Mouse (Mus musculus) cerebellum, adult 2 months (tissue): ENCODE measurements around the gene Denr. TPM values are rescaled to one million over a fixed set of nuclear protein-coding genes. Genes with fewer than 3 reads are reported as not detected.
A peak's percentile ranks its signal among the peaks of the same experiment; 100 is the strongest.

Experiments
- DNase-seq, 2 experiments: peaks; one replicate each; pipeline ENCODE4 v3.0.0; 2021
- H3K27ac ChIP-seq: fragments of 200-500 bp; 2 replicates; pipeline ENCODE4 v1.5.1; 2012; ENCODE audit warnings: low read length, control low read depth, inconsistent platforms; ENCODE audit not compliant: insufficient read depth
- H3K27me3 ChIP-seq: fragments of 200-500 bp; 2 replicates; pipeline ENCODE4 v1.6.1; 2012; ENCODE audit warnings: inconsistent platforms, mild to moderate bottlenecking, low read length, moderate library complexity; ENCODE audit not compliant: control insufficient read depth, insufficient read depth
- H3K4me1 ChIP-seq: fragments of 200-500 bp; 2 replicates; pipeline ENCODE4 v1.6.1; 2011; ENCODE audit warnings: low read length; ENCODE audit not compliant: control insufficient read depth, insufficient read depth
- H3K4me3 ChIP-seq: fragments of 200-500 bp; replicated peaks from 2 replicates; pipeline ENCODE3; 2011; ENCODE audit warnings: mild to moderate bottlenecking, low read depth, low read length, control low read depth; ENCODE audit not compliant: insufficient read depth
- CTCF ChIP-seq: fragments of 200-500 bp; IDR thresholded peaks from 2 replicates; pipeline ENCODE4 v1.5.1; 2011; ENCODE audit warnings: low read depth, mild to moderate bottlenecking, control low read depth, low read length, moderate library complexity, borderline replicate concordance; ENCODE audit not compliant: insufficient read depth
- POLR2A ChIP-seq: fragments of 200-500 bp; IDR thresholded peaks from 2 replicates; pipeline ENCODE4 v1.6.1; 2011; ENCODE audit warnings: low read length, control low read depth, borderline replicate concordance; ENCODE audit not compliant: insufficient read depth
- WGBS: fragments of 180-500 bp; shearing (Covaris S2); methylation state at CpG from one replicate; pipeline ENCODE4 v1.1.7; 2018; 5-methylcytosine and 5-hydroxymethylcytosine counted together
- polyA plus RNA-seq: library from polyadenylated mRNA; depleted of rRNA; stranded (reverse); fragments of >200 nt; gene quantifications from 2 replicates; pipeline ENCODE4 v1.2.3, GENCODE M21; 2012; rRNA removed

The Denr gene
- polyA plus RNA-seq: 45.6 and 56.3 TPM in 2 replicates

GRCm38 (mm10) chr5:123906976-123907630, at the start of gene Denr:
Gene Denr, plus strand, starts transcription at chr5:123907175.
- TF ChIP-seq CTCF (peak; percentile 81), POLR2A (peak; percentile 87)
- H3K27ac ChIP-seq: peak within 1 kb of the TSS; percentile 49
- peak within 1 kb of the TSS; percentile 75 for H3K4me3 ChIP-seq
- DNase-seq: peak; percentile 98 to 100
- WGBS: under 1% methylated on average over 61 of the region's 61 CpGs
- H3K27me3 ChIP-seq: no peaks in the 10 kb centered on the region
- H3K4me1 ChIP-seq: peaks cover 10% of the 10 kb centered on the region

GRCm38 (mm10) chr5:123858798-123859197, 48.2 kb upstream of the Denr start:
- H3K27ac ChIP-seq: no peak overlapping the region
- DNase-seq: no peak
- no peaks in the 10 kb centered on the region for H3K27me3 ChIP-seq
- no peaks in the 10 kb centered on the region for H3K4me1 ChIP-seq
- H3K4me3 ChIP-seq: no peak overlapping the region
- TF ChIP-seq POLR2A (no peak), CTCF (no peak)
- WGBS: 75% methylated on average over 11 of the region's 11 CpGs

- Histone ChIP-seq H3K27me3 (no peaks in the 10 kb centered on the region; the same call in 1 of the 2 replicates), H3K4me3 (no peak overlapping the region), H3K4me1 (no peaks in the 10 kb centered on the region), H3K27ac (no peak overlapping the region)
- WGBS: 72% methylated on average over 15 of the region's 15 CpGs
- TF ChIP-seq POLR2A: no peak
- no peak for TF ChIP-seq CTCF
- DNase-seq: no peak
Observed at GRCm38 (mm10) chr5:123862374-123863350, 44.3 kb upstream of the Denr start.

GRCm38 (mm10) chr5:123863934-123864333, 43.0 kb upstream of the Denr start:
- no peak overlapping the region for H3K4me3 ChIP-seq
- WGBS: 90% methylated on average over 14 of the region's 14 CpGs
- no peak for TF ChIP-seq POLR2A
- no peak overlapping the region for H3K27ac ChIP-seq
- H3K4me1 ChIP-seq: no peaks in the 10 kb centered on the region
- no peak for DNase-seq
- no peaks in the 10 kb centered on the region; the same call in 1 of the 2 replicates for H3K27me3 ChIP-seq

GRCm38 (mm10) chr5:123865365-123865764, 41.6 kb upstream of the Denr start, which contains the start of gene Hcar2:
Gene Hcar2, minus strand, starts transcription at chr5:123865499.
- no peak for DNase-seq
- no peak within 1 kb of the TSS for H3K27ac ChIP-seq
- no peak for TF ChIP-seq POLR2A
- TF ChIP-seq CTCF: no peak
- WGBS: 72% methylated on average over 12 of the region's 12 CpGs
- no peaks in the 10 kb centered on the region; the same call in 1 of the 2 replicates for H3K27me3 ChIP-seq
- no peak within 1 kb of the TSS for H3K4me3 ChIP-seq
- H3K4me1 ChIP-seq: no peaks in the 10 kb centered on the region

GRCm38 (mm10) chr5:123866457-123866856, 40.5 kb upstream of the Denr start:
- TF ChIP-seq POLR2A (no peak), CTCF (no peak)

GRCm38 (mm10) chr5:123869615-123870014, 37.4 kb upstream of the Denr start:
- TF ChIP-seq POLR2A: no peak
- no peak for TF ChIP-seq CTCF
- no peak overlapping the region for H3K4me3 ChIP-seq
- H3K4me1 ChIP-seq: no peaks in the 10 kb centered on the region
- 84% methylated on average over 4 of the region's 4 CpGs for WGBS
- DNase-seq: no peak
- H3K27me3 ChIP-seq: no peaks in the 10 kb centered on the region; the same call in 1 of the 2 replicates
- no peak overlapping the region for H3K27ac ChIP-seq

More at GRCm38 (mm10) chr5:123866457-123866856, 40.5 kb upstream of the Denr start:
- Histone ChIP-seq H3K27ac (no peak overlapping the region), H3K27me3 (no peaks in the 10 kb centered on the region; the same call in 1 of the 2 replicates), H3K4me3 (no peak overlapping the region), H3K4me1 (no peaks in the 10 kb centered on the region)
- 87% methylated on average over 4 of the region's 4 CpGs for WGBS
- DNase-seq: no peak

- H3K27me3 ChIP-seq: no peaks in the 10 kb centered on the region
- no peak overlapping the region for H3K4me3 ChIP-seq
- no peak overlapping the region for H3K27ac ChIP-seq
- DNase-seq: no peak
- TF ChIP-seq POLR2A (no peak), CTCF (no peak)
- H3K4me1 ChIP-seq: no peaks in the 10 kb centered on the region
- WGBS: 90% methylated on average over 5 of the region's 5 CpGs
Observed at GRCm38 (mm10) chr5:123874177-123874576, 32.8 kb upstream of the Denr start.
